Mouse (Mus musculus) CH12.LX (cell line): ENCODE measurements at regions not wholly inside any gene's neighbourhood (a gene's known extent, or its start where the extent isn't known, plus 50 kb on each side); places are given as distances from the start of the nearest gene placed in this dataset.

Experiments used
- DNase-seq: peaks from one replicate; pipeline ENCODE4 v3.0.0-alpha.2; 2013; ENCODE audit errors: extremely low read depth
- H3K27ac ChIP-seq: 2 replicates; pipeline ENCODE4 v1.5.1; 2012; ENCODE audit warnings: low read depth, mild to moderate bottlenecking, control low read depth, moderate library complexity; ENCODE audit not compliant: insufficient read depth
- H3K27me3 ChIP-seq: replicated peaks from 2 replicates; pipeline ENCODE3; 2012; ENCODE audit warnings: inconsistent platforms
- H3K36me3 ChIP-seq, 2 experiments: replicated peaks in 1 of 2; 2 replicates each; pipeline versions ENCODE3 to v1.6.1; 2012; ENCODE audit warnings: inconsistent platforms in 1 of 2, low read length in 1 of 2, mild to moderate bottlenecking in 1 of 2, mixed read lengths in 1 of 2, moderate library complexity in 1 of 2; ENCODE audit not compliant: control insufficient read depth in 1 of 2, insufficient read depth in 1 of 2
- H3K4me1 ChIP-seq, 2 experiments: 2 replicates each; pipeline ENCODE4 v1.6.1; 2012; ENCODE audit warnings: inconsistent platforms in 1 of 2, moderate library complexity in 1 of 2; ENCODE audit not compliant: insufficient read depth in 2 of 2, control insufficient read depth in 1 of 2
- H3K4me2 ChIP-seq: 2 replicates; pipeline ENCODE4 v1.6.1; 2012; ENCODE audit warnings: low read depth, mild to moderate bottlenecking, control low read depth; ENCODE audit not compliant: poor library complexity, insufficient read depth, severe bottlenecking
- H3K4me3 ChIP-seq, 3 experiments: fragments of 150-350 bp in 1 of 3; sonication (generic) in 1 of 3; replicated peaks in 1 of 3; 2 replicates each; pipeline versions ENCODE3 to v1.5.1; 2011 to 2012; ENCODE audit warnings: low read depth in 2 of 3, low read length in 2 of 3, mild to moderate bottlenecking in 2 of 3, moderate library complexity in 2 of 3, control low read depth in 1 of 3, improper control_type of control experiment in 1 of 3, inconsistent platforms in 1 of 3, mixed read lengths in 1 of 3; ENCODE audit not compliant: poor library complexity in 1 of 3
- H3K79me2 ChIP-seq: replicated peaks from 2 replicates; pipeline ENCODE4 v1.6.1; 2012; ENCODE audit warnings: mild to moderate bottlenecking, moderate library complexity; ENCODE audit not compliant: control insufficient read depth, poor library complexity, insufficient read depth, severe bottlenecking; ENCODE audit errors: extremely low read depth
- H3K9ac ChIP-seq: 2 replicates; pipeline ENCODE4 v1.6.1; 2012; ENCODE audit warnings: low read depth, mild to moderate bottlenecking, control low read depth, moderate library complexity; ENCODE audit not compliant: insufficient read depth
- H3K9me3 ChIP-seq: replicated peaks from 2 replicates; pipeline ENCODE3; 2012; ENCODE audit warnings: low read length, inconsistent platforms, mixed read lengths
- BHLHE40 ChIP-seq: IDR thresholded peaks from 2 replicates; pipeline ENCODE4 v1.6.1; 2011; ENCODE audit warnings: mild to moderate bottlenecking, low read depth, low read length, improper control_type of control experiment
- CTCF ChIP-seq, 2 experiments: IDR thresholded peaks in 1 of 2; conservative IDR thresholded peaks in 1 of 2; 2 replicates each; pipeline ENCODE4 v1.5.1; 2011 to 2012; ENCODE audit warnings: low read depth in 2 of 2, low read length in 2 of 2, improper control_type of control experiment in 1 of 2, inconsistent platforms in 1 of 2, mild to moderate bottlenecking in 1 of 2, moderate library complexity in 1 of 2
- E2F4 ChIP-seq: IDR thresholded peaks from 2 replicates; pipeline ENCODE4 v1.6.1; 2011; ENCODE audit warnings: low read depth, low read length, improper control_type of control experiment; ENCODE audit not compliant: insufficient replicate concordance
- JUND ChIP-seq: conservative IDR thresholded peaks from 2 replicates; pipeline ENCODE4 v1.6.1; 2011; ENCODE audit warnings: low read depth, low read length, improper control_type of control experiment
- KAT2A ChIP-seq: IDR thresholded peaks from 2 replicates; pipeline ENCODE4 v1.6.1; 2012; ENCODE audit warnings: low read length, improper control_type of control experiment, inconsistent platforms; ENCODE audit not compliant: insufficient replicate concordance
- MAFK ChIP-seq: IDR thresholded peaks from 2 replicates; pipeline ENCODE4 v1.6.1; 2011; ENCODE audit warnings: low read length, improper control_type of control experiment; ENCODE audit not compliant: insufficient replicate concordance
- MXI1 ChIP-seq: IDR thresholded peaks from 2 replicates; pipeline ENCODE4 v1.6.1; 2011; ENCODE audit warnings: mild to moderate bottlenecking, low read depth, low read length, improper control_type of control experiment
- NRF1 ChIP-seq: IDR thresholded peaks from 2 replicates; pipeline ENCODE4 v1.6.1; 2014; ENCODE audit warnings: low read depth, mild to moderate bottlenecking, inconsistent platforms, low read length, improper control_type of control experiment, moderate library complexity
- POLR2AphosphoS2 ChIP-seq: IDR thresholded peaks from 2 replicates; pipeline ENCODE4 v1.6.1; 2011; ENCODE audit warnings: low read depth, low read length, improper control_type of control experiment
- RCOR1 ChIP-seq: conservative IDR thresholded peaks from 2 replicates; pipeline ENCODE4 v1.6.1; 2012; ENCODE audit warnings: low read depth, mild to moderate bottlenecking, inconsistent platforms, low read length, improper control_type of control experiment
- SMC3 ChIP-seq: IDR thresholded peaks from 2 replicates; pipeline ENCODE4 v1.6.1; 2011; ENCODE audit warnings: low read depth, low read length, improper control_type of control experiment
- TCF12 ChIP-seq: IDR thresholded peaks from 2 replicates; pipeline ENCODE4 v1.6.1; 2014; ENCODE audit warnings: low read depth, mild to moderate bottlenecking, inconsistent platforms, low read length, improper control_type of control experiment
- UBTF ChIP-seq: IDR thresholded peaks from 2 replicates; pipeline ENCODE4 v1.6.1; 2012; ENCODE audit warnings: low read depth, mild to moderate bottlenecking, inconsistent platforms, low read length, improper control_type of control experiment, moderate library complexity
- ZC3H11A ChIP-seq: IDR thresholded peaks from 2 replicates; pipeline ENCODE4 v1.6.1; 2012; ENCODE audit warnings: low read depth, mild to moderate bottlenecking, inconsistent platforms, low read length, improper control_type of control experiment
- ZNF384 ChIP-seq: IDR thresholded peaks from 2 replicates; pipeline ENCODE4 v1.6.1; 2012; ENCODE audit warnings: low read depth, low read length, improper control_type of control experiment, inconsistent platforms
- dilution Hi-C: fragments of 300-500 bp; cut with MboI; formaldehyde crosslinking; loops from 2 replicates; pipeline ENCODE4 v1.14.3; 2020; ENCODE audit warnings: low sequenced_read_pairs; ENCODE audit not compliant: extremely low pct_unique_long_range_greater_than_20kb, extremely low pct_ligation_motif_present
- in situ Hi-C: fragments of 300-500 bp; cut with MboI; formaldehyde crosslinking; loops from 3 replicates; pipeline ENCODE4 v1.14.3; 2019; ENCODE audit warnings: low sequenced_read_pairs, low pct_ligation_motif_present, low pct_unique_long_range_greater_than_20kb, mixed read lengths

DNA sequence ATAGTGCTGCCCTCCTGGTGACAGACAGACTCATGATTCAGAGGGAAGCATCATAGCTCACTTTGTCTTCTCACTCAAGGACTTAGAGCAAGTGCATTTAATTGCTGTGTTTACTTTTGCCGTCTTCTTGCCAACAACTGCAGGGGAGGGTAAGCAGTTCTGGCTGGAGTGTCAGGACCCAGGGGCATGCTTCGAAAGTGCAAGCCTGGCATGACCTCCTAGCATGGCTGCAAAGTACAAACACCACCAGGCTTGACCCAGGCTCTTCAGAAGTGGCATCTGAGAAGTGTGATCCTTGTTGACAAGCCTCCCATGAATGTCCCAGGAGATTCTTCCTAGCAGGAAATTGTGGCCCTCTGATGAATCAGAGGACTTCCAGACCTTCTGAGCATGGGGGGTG, 87.4 kb upstream of the Spag17 start:
- DNase-seq = no peak
- H3K36me3 ChIP-seq = no peaks in the 10 kb centered on the region
- no peaks in the 10 kb centered on the region for H3K27me3 ChIP-seq
- dilution Hi-C loops = no loop called here
- no peaks in the 10 kb centered on the region for H3K4me1 ChIP-seq
- H3K79me2 ChIP-seq = no peaks in the 10 kb centered on the region
- H3K4me2 ChIP-seq = no peak overlapping the region
- no peak overlapping the region for H3K4me3 ChIP-seq
- in situ Hi-C loops = no loop called here
- no peak overlapping the region for H3K27ac ChIP-seq
- H3K9ac ChIP-seq = no peak overlapping the region
- TF ChIP-seq SMC3 (no peak), TCF12 (no peak), MXI1 (no peak), ZC3H11A (no peak), BHLHE40 (no peak), JUND (no peak), CTCF (conservative IDR thresholded peaks at IDR 0.05 in 1 of 2, IDR thresholded peaks at IDR 0.05 in 1 of 2; ENCODE audit: low read depth in 2 of 2, low read length in 2 of 2) (no peak), POLR2AphosphoS2 (no peak), RCOR1 (no peak), NRF1 (no peak), MAFK (no peak), ZNF384 (no peak)
- H3K9me3 ChIP-seq = no peaks in the 10 kb centered on the region

DNA sequence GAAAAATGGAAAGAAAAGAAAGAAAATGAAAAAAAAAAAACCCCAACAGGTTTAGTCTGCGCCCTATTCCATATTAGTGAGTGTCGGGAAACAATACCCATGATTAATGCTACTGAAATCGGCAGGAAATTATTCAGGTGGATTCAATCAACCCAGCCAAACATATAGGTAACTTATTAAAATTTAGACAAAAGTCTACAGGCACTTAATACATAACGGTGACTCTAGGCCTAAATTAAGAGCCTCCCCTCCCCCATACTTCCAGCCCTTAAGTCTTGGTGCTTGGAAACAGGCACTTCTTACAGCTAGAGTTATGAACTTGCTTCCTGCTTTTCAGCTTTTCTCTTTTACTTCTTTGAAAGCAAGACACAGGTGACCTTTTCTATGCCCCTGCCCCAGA, 74.7 kb upstream of the Spag17 start:
- no peak overlapping the region for H3K4me3 ChIP-seq
- no peaks in the 10 kb centered on the region for H3K4me1 ChIP-seq
- H3K9ac ChIP-seq = no peak overlapping the region
- no peaks in the 10 kb centered on the region for H3K27me3 ChIP-seq
- H3K27ac ChIP-seq = no peak overlapping the region
- no peaks in the 10 kb centered on the region for H3K9me3 ChIP-seq
- dilution Hi-C loops = no loop called here
- no peak for DNase-seq
- H3K4me2 ChIP-seq = no peak overlapping the region
- in situ Hi-C loops = no loop called here
- TF ChIP-seq MAFK (no peak), UBTF (no peak), KAT2A (no peak)
- H3K36me3 ChIP-seq = no peaks in the 10 kb centered on the region
- no peaks in the 10 kb centered on the region; the same call in 1 of the 2 replicates for H3K79me2 ChIP-seq

DNA sequence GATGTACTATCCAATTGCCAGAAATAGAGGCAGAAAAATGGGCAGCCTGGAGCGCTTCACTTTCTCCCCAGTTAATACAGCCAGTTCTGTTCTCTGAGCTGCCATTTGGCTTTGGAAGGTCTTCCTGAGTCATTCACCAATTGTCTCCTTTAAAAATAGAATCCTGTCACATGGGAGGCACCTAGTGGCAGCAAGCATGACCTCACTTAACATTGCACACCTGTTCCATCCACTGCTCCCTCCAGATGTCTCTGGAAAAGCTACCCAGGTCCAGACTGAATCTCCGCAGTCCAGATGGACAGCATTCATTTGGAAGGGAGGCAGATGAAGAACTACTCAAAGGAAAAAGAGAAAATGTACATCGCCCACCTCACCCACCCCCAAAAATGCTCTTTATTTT, 73.9 kb upstream of the Spag17 start:
- DNase-seq = no peak
- H3K27me3 ChIP-seq = no peaks in the 10 kb centered on the region
- no peaks in the 10 kb centered on the region for H3K9me3 ChIP-seq
- H3K4me1 ChIP-seq = no peaks in the 10 kb centered on the region
- in situ Hi-C loops = no loop called here
- H3K9ac ChIP-seq = no peak overlapping the region
- H3K36me3 ChIP-seq = no peaks in the 10 kb centered on the region
- no peak overlapping the region for H3K27ac ChIP-seq
- no peak overlapping the region for H3K4me3 ChIP-seq
- TF ChIP-seq E2F4 = no peak
- peak in 1 of 2 experiments; percentile 8; a peak in 1 of 4 replicates for TF ChIP-seq CTCF (conservative IDR thresholded peaks at IDR 0.05 in 1 of 2, IDR thresholded peaks at IDR 0.05 in 1 of 2; ENCODE audit: low read depth in 2 of 2, low read length in 2 of 2)
- H3K79me2 ChIP-seq = no peaks in the 10 kb centered on the region; the same call in 1 of the 2 replicates
- no peak overlapping the region for H3K4me2 ChIP-seq
- dilution Hi-C loops = no loop called here
